Mouse (Mus musculus): Measurements from ENCODE around the gene Tctn1.

GRCm38 (mm10) chr5:122219655-122220629, 44.3 kb downstream of the Tctn1 start:
- TF ChIP-seq CTCF (IDR thresholded peaks at IDR 0.05; ENCODE audit: low read depth) (no peak), EP300 (IDR thresholded peaks at IDR 0.05; ENCODE audit: low read depth) (no peak)
